Comparison of ENCODE assay signal across 8 mouse cellular contexts in genomic region chr11:68902823-68903222, GRCm38 (mm10). TPM values are rescaled to one million over a fixed set of nuclear protein-coding genes. Genes with fewer than 3 reads are reported as not detected.
A peak's percentile ranks its signal among the peaks of the same experiment; 100 is the strongest.
DNase-seq lines count a peak whose midpoint lies in the region; ATAC-seq lines count a peak whose summit lies in the region.
"Had no signal": no experiment of that assay in that cellular context is flagged by ENCODE, and none has a peak within 500 bp of the region (broad histone marks: within the 10 kb centered on the region; RNA-seq: fewer than 3 reads in every experiment).

No protein-coding gene starts in this region.

- peak overlapping the region; percentile 95 for H3K4me3 ChIP-seq in neural tube, embryonic 11.5 days (ENCODE audit: low read depth, low read length)
- H3K4me3 ChIP-seq in forebrain, embryonic 14.5 days (ENCODE audit: low read depth, low read length), result peak overlapping the region; percentile 66
- peak overlapping the region; percentile 95 for H3K4me3 ChIP-seq in liver, embryonic 13.5 days (replicated peaks)

- no peak overlapping the region for H3K27ac ChIP-seq in neural tube, embryonic 11.5 days (ENCODE audit: low read depth, low read length)
- no peak overlapping the region for H3K27ac ChIP-seq in forebrain, embryonic 14.5 days (ENCODE audit: low read depth, low read length)
- peak overlapping the region; percentile 87 for H3K27ac ChIP-seq in liver, embryonic 13.5 days

- H3K27me3 ChIP-seq in neural tube, embryonic 11.5 days (ENCODE audit: control insufficient read depth, insufficient read depth, low read length), result no peaks in the 10 kb centered on the region
- no peaks in the 10 kb centered on the region for H3K27me3 ChIP-seq in forebrain, embryonic 14.5 days (replicated peaks; ENCODE audit: control insufficient read depth, insufficient read depth, low read length)
- peaks cover 3% of the 10 kb centered on the region; the same call in 1 of the 2 replicates for H3K27me3 ChIP-seq in liver, embryonic 13.5 days

- H3K9ac ChIP-seq in neural tube, embryonic 11.5 days (ENCODE audit: low read length), result peak overlapping the region; percentile 99
- peak overlapping the region; percentile 96 for H3K9ac ChIP-seq in forebrain, embryonic 14.5 days (ENCODE audit: low read length)
- H3K9ac ChIP-seq in liver, embryonic 13.5 days, result peak overlapping the region; percentile 97

- 88% methylated on average over 5 of the region's 5 CpGs for WGBS in neural tube, embryonic 11.5 days
- 85% methylated on average over 5 of the region's 5 CpGs for WGBS in forebrain, embryonic 14.5 days
- WGBS in liver, embryonic 13.5 days (ENCODE audit: insufficient replicate concordance), result 59% methylated on average over 5 of the region's 5 CpGs

- H3K4me2 ChIP-seq in neural tube, embryonic 11.5 days (ENCODE audit: low read depth), result peak overlapping the region; percentile 79
- H3K4me2 ChIP-seq in forebrain, embryonic 14.5 days (ENCODE audit: low read length), result peak overlapping the region; percentile 58
- peak overlapping the region; percentile 82 for H3K4me2 ChIP-seq in liver, embryonic 13.5 days

- no peak for DNase-seq in neural tube, embryonic 11.5 days (ENCODE audit: low spot score)
- no peak for DNase-seq in neural tube, embryonic 10.5 days (ENCODE audit: extremely low spot score, low spot score)
- no peak for DNase-seq in forebrain, embryonic 14.5 days (ENCODE audit: low spot score)
- no peak for DNase-seq in liver, embryonic 13.5 days
- no peak for DNase-seq in cerebellum, postnatal 25 days
- DNase-seq in right cerebral cortex, postnatal 10 days (ENCODE audit: low spot score in 2 of 2), result no peak
- DNase-seq in natural killer cell, adult 2 months (ENCODE audit: low spot score in 2 of 2), result no peak
- DNase-seq: adrenal gland, postnatal 36 days had no signal

- peaks cover 5% of the 10 kb centered on the region for H3K4me1 ChIP-seq in neural tube, embryonic 11.5 days (ENCODE audit: control insufficient read depth, insufficient read depth, low read length)
- peaks cover 5% of the 10 kb centered on the region; the same call in 1 of the 2 replicates for H3K4me1 ChIP-seq in forebrain, embryonic 14.5 days (ENCODE audit: control insufficient read depth, insufficient read depth, low read length)
- peaks cover 53% of the 10 kb centered on the region for H3K4me1 ChIP-seq in liver, embryonic 13.5 days (replicated peaks)

- H3K36me3 ChIP-seq in neural tube, embryonic 11.5 days (ENCODE audit: control insufficient read depth, insufficient read depth, low read length), result peaks cover 15% of the 10 kb centered on the region
- peaks cover 55% of the 10 kb centered on the region for H3K36me3 ChIP-seq in forebrain, embryonic 14.5 days (ENCODE audit: control insufficient read depth, insufficient read depth, low read length)
- peaks cover 47% of the 10 kb centered on the region for H3K36me3 ChIP-seq in liver, embryonic 13.5 days

- ATAC-seq in neural tube, embryonic 11.5 days (ENCODE audit: insufficient read depth, low FRiP score, low TSS enrichment), result no peak
- no peak for ATAC-seq in forebrain, embryonic 14.5 days
- no peak for ATAC-seq in liver, embryonic 13.5 days (ENCODE audit: low read depth)

- no peaks in the 10 kb centered on the region for H3K9me3 ChIP-seq in neural tube, embryonic 11.5 days (ENCODE audit: control insufficient read depth, low read length)
- H3K9me3 ChIP-seq in forebrain, embryonic 14.5 days (replicated peaks; ENCODE audit: control insufficient read depth, low read length), result no peaks in the 10 kb centered on the region
- no peaks in the 10 kb centered on the region for H3K9me3 ChIP-seq in liver, embryonic 13.5 days (replicated peaks)

RNA-seq across cellular contexts. Expression of gene Rpl26, which starts 1.4 kb away (rescaled TPM):
- polyA plus RNA-seq in neural tube, embryonic 11.5 days (2014; fragmentation: Nextera tagmentation; extraction: Ambion mirVana), result 822 and 906 TPM in 2 replicates
- 673 and 871 TPM in 2 replicates for polyA plus RNA-seq in forebrain, embryonic 14.5 days (2014; fragmentation: Nextera tagmentation; extraction: Ambion mirVana)
- 881 and 895 TPM in 2 replicates for polyA plus RNA-seq in liver, embryonic 13.5 days (2015; fragmentation: Nextera tagmentation; extraction: Ambion mirVana)

RNA-seq across cellular contexts. Expression of gene Rnf222, which starts 14.5 kb away (rescaled TPM):
- 0.08 TPM in 1 of 2 replicates, not detected in the other for polyA plus RNA-seq in neural tube, embryonic 11.5 days (2014; fragmentation: Nextera tagmentation; extraction: Ambion mirVana)
- polyA plus RNA-seq in forebrain, embryonic 14.5 days (2014; fragmentation: Nextera tagmentation; extraction: Ambion mirVana), result not detected in 2 replicates
- polyA plus RNA-seq in liver, embryonic 13.5 days (2015; fragmentation: Nextera tagmentation; extraction: Ambion mirVana), result 0.08 and 0.09 TPM in 2 replicates

RNA-seq across cellular contexts. Expression of gene Odf4, which starts 24.1 kb away (rescaled TPM):
- polyA plus RNA-seq in neural tube, embryonic 11.5 days (2014; fragmentation: Nextera tagmentation; extraction: Ambion mirVana), result not detected in 2 replicates
- polyA plus RNA-seq in forebrain, embryonic 14.5 days (2014; fragmentation: Nextera tagmentation; extraction: Ambion mirVana), result 0.23 TPM in 1 of 2 replicates, not detected in the other
- not detected in 2 replicates for polyA plus RNA-seq in liver, embryonic 13.5 days (2015; fragmentation: Nextera tagmentation; extraction: Ambion mirVana)

RNA-seq across cellular contexts. Expression of gene Ndel1, which starts 31.2 kb away (rescaled TPM):
- 61.6 and 62.9 TPM in 2 replicates for polyA plus RNA-seq in neural tube, embryonic 11.5 days (2014; fragmentation: Nextera tagmentation; extraction: Ambion mirVana)
- 70.0 and 80.2 TPM in 2 replicates for polyA plus RNA-seq in forebrain, embryonic 14.5 days (2014; fragmentation: Nextera tagmentation; extraction: Ambion mirVana)
- 35.5 and 40.0 TPM in 2 replicates for polyA plus RNA-seq in liver, embryonic 13.5 days (2015; fragmentation: Nextera tagmentation; extraction: Ambion mirVana)

RNA-seq across cellular contexts. Expression of gene Arhgef15, which starts 54.5 kb away (rescaled TPM):
- 6.8 and 6.9 TPM in 2 replicates for polyA plus RNA-seq in neural tube, embryonic 11.5 days (2014; fragmentation: Nextera tagmentation; extraction: Ambion mirVana)
- 5.8 and 6.3 TPM in 2 replicates for polyA plus RNA-seq in forebrain, embryonic 14.5 days (2014; fragmentation: Nextera tagmentation; extraction: Ambion mirVana)
- polyA plus RNA-seq in liver, embryonic 13.5 days (2015; fragmentation: Nextera tagmentation; extraction: Ambion mirVana), result 1.4 and 1.5 TPM in 2 replicates
